Mouse (Mus musculus) thymus, postnatal 36 days (tissue): ENCODE data around the gene Tpst2.
A peak's percentile ranks its signal among the peaks of the same experiment; 100 is the strongest.

ENCODE experiments used
- DNase-seq, 2 experiments: peaks; one replicate each; pipeline ENCODE4 v3.0.0; 2022; ENCODE audit warnings: mixed read lengths in 2 of 2

Tpst2 gene

GRCm38 (mm10) chr5:112282780-112283482 lies 6.4 kb downstream of the Tpst2 start:
- DNase-seq = no peak

- no peak for DNase-seq
Observed at GRCm38 (mm10) chr5:112283543-112284202, 7.2 kb downstream of the Tpst2 start.

GRCm38 (mm10) chr5:112284203-112284582 lies 7.7 kb downstream of the Tpst2 start:
- DNase-seq = no peak

GRCm38 (mm10) chr5:112285548-112286085 lies 9.1 kb downstream of the Tpst2 start:
- DNase-seq = peak; percentile 53 to 75

- no peak for DNase-seq
Observed at GRCm38 (mm10) chr5:112286608-112286983, 10.1 kb downstream of the Tpst2 start.

- peak; percentile 43 to 60 for DNase-seq
Observed at GRCm38 (mm10) chr5:112286984-112287641, 10.6 kb downstream of the Tpst2 start.

GRCm38 (mm10) chr5:112287652-112288051 lies 11.2 kb downstream of the Tpst2 start:
- peak in 1 of 2 experiments; percentile 13 for DNase-seq

GRCm38 (mm10) chr5:112288193-112289141 lies 12.0 kb downstream of the Tpst2 start:
- DNase-seq = peak in 1 of 2 experiments; percentile 16

- no peak for DNase-seq
Observed at GRCm38 (mm10) chr5:112289236-112289635, 12.7 kb downstream of the Tpst2 start.

- DNase-seq = no peak
Observed at GRCm38 (mm10) chr5:112289819-112290535, 13.5 kb downstream of the Tpst2 start.

- no peak for DNase-seq
Observed at GRCm38 (mm10) chr5:112290536-112290880, 14.0 kb downstream of the Tpst2 start.

- DNase-seq = peak in 1 of 2 experiments; percentile 56
Observed at GRCm38 (mm10) chr5:112291866-112292265, 15.4 kb downstream of the Tpst2 start.

GRCm38 (mm10) chr5:112292343-112292980 lies 16.0 kb downstream of the Tpst2 start:
- DNase-seq = no peak

- DNase-seq = no peak
Observed at GRCm38 (mm10) chr5:112293800-112294199, 17.3 kb downstream of the Tpst2 start.

GRCm38 (mm10) chr5:112294696-112295095 lies 18.2 kb downstream of the Tpst2 start:
- DNase-seq = no peak

- DNase-seq = no peak
Observed at GRCm38 (mm10) chr5:112295162-112295561, 18.7 kb downstream of the Tpst2 start.

- no peak for DNase-seq
Observed at GRCm38 (mm10) chr5:112295564-112295963, 19.1 kb downstream of the Tpst2 start.

- DNase-seq = no peak
Observed at GRCm38 (mm10) chr5:112296404-112297181, 20.1 kb downstream of the Tpst2 start.

GRCm38 (mm10) chr5:112297257-112297656 lies 20.8 kb downstream of the Tpst2 start:
- peak in 1 of 2 experiments; percentile 46 for DNase-seq

- DNase-seq = peak; percentile 53 to 74
Observed at GRCm38 (mm10) chr5:112298226-112298988, 21.9 kb downstream of the Tpst2 start.
